Mouse (Mus musculus) lung, postnatal 4 days (tissue): ENCODE measurements at regions not wholly inside any gene's neighbourhood (a gene's known extent, or its start where the extent isn't known, plus 50 kb on each side); places are given as distances from the start of the nearest gene placed in this dataset.
A peak's percentile ranks its signal among the peaks of the same experiment; 100 is the strongest.

Experiments
- DNase-seq, 2 experiments: peaks; one replicate each; pipeline ENCODE4 v3.0.0; 2021

GRCm38 (mm10) chr14:110685247-110685646 is 69.7 kb downstream of the Slitrk6 start:
- DNase-seq = no peak

DNA sequence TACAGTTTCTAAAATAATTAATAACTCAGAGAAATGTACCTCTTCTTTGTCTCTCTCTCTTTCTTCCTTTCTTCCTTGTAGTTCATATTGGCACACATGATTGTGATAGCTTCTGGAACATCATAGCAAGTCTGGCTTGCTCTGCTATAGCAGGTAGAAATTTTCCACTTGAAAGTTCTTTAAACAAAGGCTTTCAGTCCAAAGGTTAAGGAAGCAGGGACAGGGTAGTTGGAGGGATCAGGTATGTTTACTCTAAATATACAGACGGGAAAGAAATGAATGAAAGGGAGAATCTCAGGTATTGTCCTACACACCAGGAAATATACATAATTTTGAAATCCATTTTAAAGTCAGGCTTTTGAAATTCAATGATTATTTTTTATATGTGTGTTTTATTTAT is 75.2 kb downstream of the Slitrk6 start:
- DNase-seq = no peak

GRCm38 (mm10) chr14:110665712-110666111 is 89.2 kb downstream of the Slitrk6 start:
- no peak for DNase-seq

DNA sequence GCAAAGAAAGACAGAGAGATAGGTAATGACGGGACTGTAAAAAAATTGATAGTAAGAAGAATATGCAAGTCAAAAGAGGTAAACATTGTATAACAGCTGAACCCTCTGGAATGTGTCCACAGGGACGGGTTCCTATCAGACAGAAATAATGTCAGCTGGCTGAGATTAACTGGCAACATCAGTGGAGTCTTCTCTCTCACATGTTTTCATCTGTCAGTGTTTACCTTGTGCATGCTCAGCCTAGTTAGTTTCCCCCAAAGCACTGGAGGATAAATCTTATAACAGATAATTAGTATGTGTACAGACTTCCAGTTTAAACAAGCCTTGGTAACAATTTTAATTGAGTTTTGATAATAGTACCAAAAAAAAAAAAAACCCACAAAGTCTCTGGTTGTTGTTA is 91.7 kb downstream of the Slitrk6 start:
- DNase-seq = no peak

- DNase-seq = no peak
Observed at GRCm38 (mm10) chr14:110634147-110634546, 120.8 kb downstream of the Slitrk6 start.

GRCm38 (mm10) chr14:110623716-110624115 is 131.2 kb downstream of the Slitrk6 start:
- DNase-seq = peak in 1 of 2 experiments; percentile 14

- no peak for DNase-seq
Observed at GRCm38 (mm10) chr14:110618496-110618920, 136.4 kb downstream of the Slitrk6 start.

- DNase-seq = no peak
Observed at GRCm38 (mm10) chr14:110616447-110616846, 138.5 kb downstream of the Slitrk6 start.

DNA sequence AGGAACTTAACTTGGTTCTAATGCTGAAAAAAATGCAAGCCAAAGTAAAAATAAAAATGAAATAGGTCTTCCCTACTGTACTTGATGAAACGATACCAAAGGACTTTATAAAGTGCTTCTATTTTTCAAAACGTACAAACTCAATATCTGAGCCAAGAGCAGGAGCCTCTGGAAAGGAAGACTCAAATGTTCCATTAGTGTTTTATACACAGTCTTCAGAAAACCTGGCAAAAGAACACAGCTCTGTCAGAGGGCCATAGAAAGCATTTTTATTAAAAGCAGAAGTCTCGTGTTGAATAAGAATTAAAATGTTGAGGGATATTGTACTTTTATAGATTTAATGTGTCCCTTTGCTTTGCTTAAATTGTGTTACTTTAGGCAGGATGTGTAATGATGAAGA is 174.6 kb downstream of the Slitrk6 start:
- no peak for DNase-seq

DNA sequence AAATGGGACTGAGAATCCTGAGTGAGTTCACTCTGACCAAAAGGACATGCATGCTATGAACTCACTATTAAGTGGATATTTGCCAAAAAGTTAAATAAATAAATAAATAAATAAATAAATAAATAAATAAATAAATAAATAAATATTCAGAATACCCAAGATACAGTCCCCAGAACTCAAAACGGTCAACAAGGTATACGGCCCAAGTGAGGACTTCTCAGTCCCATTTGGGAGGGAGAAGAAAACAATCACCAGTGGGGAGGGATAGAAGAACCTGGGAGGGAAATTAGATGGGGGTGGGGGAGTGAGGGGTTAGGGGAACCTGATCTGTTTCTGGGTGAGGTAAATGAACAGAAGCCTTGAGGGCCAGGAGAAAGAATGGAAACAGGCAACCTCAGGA is 184.2 kb downstream of the Slitrk6 start:
- no peak for DNase-seq

- no peak for DNase-seq
Observed at GRCm38 (mm10) chr14:110565783-110566445, 189.0 kb downstream of the Slitrk6 start.

DNA sequence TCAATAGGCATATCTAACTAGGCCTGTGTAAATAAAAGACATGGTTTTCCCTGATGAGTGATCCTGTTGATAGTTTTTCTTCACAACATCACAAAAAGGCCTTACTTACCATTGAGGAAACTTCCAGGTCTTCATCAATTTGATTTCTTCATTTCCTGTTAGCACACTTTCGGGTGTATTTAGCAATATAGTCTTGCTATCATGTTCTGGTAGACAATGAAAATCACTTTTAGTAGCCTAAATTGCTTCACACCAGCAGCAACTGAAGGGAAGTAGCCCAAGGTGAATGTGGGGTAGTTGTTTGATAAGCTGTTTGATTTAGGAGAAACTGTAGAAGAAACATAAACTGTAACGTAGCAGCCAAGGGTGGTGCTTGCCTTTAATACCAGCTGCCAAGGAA is 190.3 kb downstream of the Slitrk6 start:
- DNase-seq = no peak

DNA sequence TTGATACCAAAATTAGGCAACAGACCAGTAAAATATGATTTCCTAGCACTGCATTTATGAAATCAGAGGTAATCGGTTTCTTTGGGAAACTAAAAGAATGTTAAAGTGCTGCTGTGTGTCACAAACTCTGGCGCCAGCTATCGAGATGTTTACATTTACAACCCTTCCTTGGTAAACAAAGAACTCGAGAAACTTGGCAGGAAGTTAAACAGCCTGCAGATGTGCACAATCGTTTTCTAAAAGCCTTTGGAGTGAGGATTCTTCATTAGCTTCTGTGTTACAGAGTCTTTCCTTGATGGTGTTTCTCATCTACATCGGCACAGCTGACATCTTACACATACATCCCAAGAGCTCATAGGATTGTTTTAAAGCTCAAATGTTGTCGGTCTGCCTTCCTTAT is 209.7 kb downstream of the Slitrk6 start:
- DNase-seq = no peak

DNA sequence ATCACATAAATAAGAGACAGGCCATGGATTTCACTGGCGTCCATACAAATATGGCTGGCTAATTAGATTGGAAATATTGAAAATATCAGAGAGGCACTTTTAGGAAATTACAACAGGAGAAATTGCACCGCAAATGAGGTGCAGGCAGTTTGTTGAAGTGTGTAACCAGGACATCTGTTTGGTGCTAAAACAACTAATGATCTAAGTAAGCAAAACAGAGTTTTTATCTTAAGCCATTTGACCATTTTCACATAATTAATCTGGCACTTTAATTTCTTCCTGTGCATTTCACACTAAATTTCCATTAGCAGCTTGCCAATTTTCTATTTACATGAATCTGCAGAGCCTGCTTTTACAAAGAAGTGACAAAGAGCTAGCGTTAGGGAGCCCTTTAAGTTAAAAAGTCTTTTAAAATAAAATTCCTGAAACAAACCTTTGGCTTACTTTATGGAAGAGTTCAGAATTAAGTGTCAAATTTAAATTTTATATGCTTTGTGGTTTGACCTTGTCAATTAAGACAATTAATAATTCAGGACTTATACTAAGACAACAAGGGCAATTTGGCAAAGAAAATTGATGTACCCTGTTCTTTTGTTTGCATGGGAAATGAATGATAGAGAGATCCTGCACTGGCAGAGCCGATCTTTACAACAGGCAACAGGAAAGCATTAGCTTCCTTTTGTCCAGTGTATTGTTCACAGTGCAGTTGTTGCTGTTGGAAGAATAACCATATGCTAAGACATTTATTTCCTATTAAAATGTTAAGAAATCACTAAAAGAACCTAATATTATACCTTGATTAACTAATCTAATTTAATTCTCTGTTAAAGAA is 211.4 kb downstream of the Slitrk6 start:
- peak in 1 of 2 experiments; percentile 25 for DNase-seq

- DNase-seq = no peak
Observed at GRCm38 (mm10) chr14:110527306-110527705, 227.6 kb downstream of the Slitrk6 start.

DNA sequence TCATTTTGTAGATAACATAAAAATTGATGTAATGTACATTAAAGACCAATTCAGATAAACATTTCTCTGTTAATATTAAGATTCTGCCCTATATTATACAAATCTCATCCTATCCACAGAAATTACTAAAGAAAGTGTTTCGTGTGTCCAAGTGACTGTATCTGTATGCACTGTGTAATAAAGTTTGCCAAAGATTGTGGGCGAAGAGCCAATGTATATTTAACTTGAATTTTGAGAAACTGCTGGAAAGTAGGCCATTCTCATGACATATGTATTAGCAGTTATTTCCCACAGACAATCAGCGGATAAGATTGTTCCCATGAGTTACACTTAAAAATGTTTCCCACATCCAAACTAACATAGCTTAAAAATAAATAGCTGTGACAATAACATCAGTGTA is 269.9 kb downstream of the Slitrk6 start:
- no peak for DNase-seq

GRCm38 (mm10) chr14:110472743-110473142 is 282.2 kb downstream of the Slitrk6 start:
- no peak for DNase-seq

GRCm38 (mm10) chr14:110472176-110472575 is 282.8 kb downstream of the Slitrk6 start:
- no peak for DNase-seq

GRCm38 (mm10) chr14:110470714-110471113 is 284.2 kb downstream of the Slitrk6 start:
- DNase-seq = no peak

GRCm38 (mm10) chr14:110468457-110469311 is 286.3 kb downstream of the Slitrk6 start:
- DNase-seq = no peak
